Comparison of ENCODE assay signal across 12 mouse cellular contexts in genomic region chr7:98667956-98668746, GRCm38 (mm10). TPM values are rescaled to one million over a fixed set of nuclear protein-coding genes. Genes with fewer than 3 reads are reported as not detected.
DNase-seq lines count a peak whose midpoint lies in the region; ATAC-seq lines count a peak whose summit lies in the region.
"Had no signal": no experiment of that assay in that cellular context is flagged by ENCODE, and none has a peak within 500 bp of the region (broad histone marks: within the 10 kb centered on the region; RNA-seq: fewer than 3 reads in every experiment).

No protein-coding gene starts in this region.

- peaks cover 24% of the 10 kb centered on the region for H3K4me1 ChIP-seq in kidney, embryonic 15.5 days
- H3K4me1 ChIP-seq in embryonic facial prominence, embryonic 15.5 days: peaks cover 40% of the 10 kb centered on the region
- H3K4me1 ChIP-seq in stomach, embryonic 15.5 days: peaks cover 30% of the 10 kb centered on the region
- H3K4me1 ChIP-seq: forebrain, embryonic 15.5 days had no signal

- H3K4me2 ChIP-seq in kidney, embryonic 15.5 days: no peak overlapping the region
- H3K4me2 ChIP-seq in embryonic facial prominence, embryonic 15.5 days (replicated peaks): no peak overlapping the region
- H3K4me2 ChIP-seq in stomach, embryonic 15.5 days: no peak overlapping the region
- H3K4me2 ChIP-seq: forebrain, embryonic 15.5 days; liver, embryonic 11.5 days had no signal

- ATAC-seq in kidney, embryonic 15.5 days (replicated peaks; ENCODE audit: low FRiP score): no peak
- peak; percentile 36; the same call in 1 of the 2 replicates for ATAC-seq in embryonic facial prominence, embryonic 15.5 days (ENCODE audit: insufficient number of reproducible peaks, low FRiP score, low TSS enrichment, low read depth)
- no peak for ATAC-seq in stomach, embryonic 15.5 days (ENCODE audit: insufficient read depth, low FRiP score, low read depth)
- ATAC-seq: forebrain, embryonic 15.5 days had no signal

- peak overlapping the region; percentile 42; the same call in 1 of the 2 replicates for H3K27ac ChIP-seq in kidney, embryonic 15.5 days
- peak overlapping the region; percentile 44; the same call in 1 of the 2 replicates for H3K27ac ChIP-seq in embryonic facial prominence, embryonic 15.5 days (replicated peaks)
- peak overlapping the region; percentile 11; the same call in 1 of the 2 replicates for H3K27ac ChIP-seq in stomach, embryonic 15.5 days
- H3K27ac ChIP-seq: forebrain, embryonic 15.5 days had no signal

- 52% methylated on average over 6 of the region's 6 CpGs for WGBS in kidney, embryonic 15.5 days
- 31% methylated on average over 6 of the region's 6 CpGs for WGBS in embryonic facial prominence, embryonic 15.5 days
- 54% methylated on average over 6 of the region's 6 CpGs for WGBS in stomach, embryonic 15.5 days

- H3K36me3 ChIP-seq in kidney, embryonic 15.5 days: no peaks in the 10 kb centered on the region
- no peaks in the 10 kb centered on the region for H3K36me3 ChIP-seq in embryonic facial prominence, embryonic 15.5 days
- H3K36me3 ChIP-seq in stomach, embryonic 15.5 days: no peaks in the 10 kb centered on the region
- H3K36me3 ChIP-seq: forebrain, embryonic 15.5 days had no signal

- H3K9me3 ChIP-seq in kidney, embryonic 15.5 days (replicated peaks): no peaks in the 10 kb centered on the region
- H3K9me3 ChIP-seq in embryonic facial prominence, embryonic 15.5 days (replicated peaks): no peaks in the 10 kb centered on the region
- H3K9me3 ChIP-seq in stomach, embryonic 15.5 days: no peaks in the 10 kb centered on the region
- H3K9me3 ChIP-seq: forebrain, embryonic 15.5 days had no signal

- no peaks in the 10 kb centered on the region for H3K27me3 ChIP-seq in kidney, embryonic 15.5 days
- H3K27me3 ChIP-seq in embryonic facial prominence, embryonic 15.5 days: no peaks in the 10 kb centered on the region
- no peaks in the 10 kb centered on the region for H3K27me3 ChIP-seq in stomach, embryonic 15.5 days (replicated peaks)
- H3K27me3 ChIP-seq: forebrain, embryonic 15.5 days had no signal

- no peak overlapping the region for H3K9ac ChIP-seq in kidney, embryonic 15.5 days
- no peak overlapping the region for H3K9ac ChIP-seq in embryonic facial prominence, embryonic 15.5 days
- no peak overlapping the region for H3K9ac ChIP-seq in stomach, embryonic 15.5 days
- H3K9ac ChIP-seq: forebrain, embryonic 15.5 days had no signal

- H3K4me3 ChIP-seq in kidney, embryonic 15.5 days (replicated peaks): no peak overlapping the region
- H3K4me3 ChIP-seq in embryonic facial prominence, embryonic 15.5 days (replicated peaks): no peak overlapping the region
- no peak overlapping the region for H3K4me3 ChIP-seq in stomach, embryonic 15.5 days (replicated peaks)
- H3K4me3 ChIP-seq: forebrain, embryonic 15.5 days had no signal

- no peak for DNase-seq in kidney, postnatal 10 days
- DNase-seq in embryo, embryonic 10 days (ENCODE audit: low spot score): peak; percentile 24
- no peak for DNase-seq in cerebellum, postnatal 4 days (ENCODE audit: low spot score in 2 of 2)
- DNase-seq in thymus, postnatal 0 days (ENCODE audit: low spot score): no peak
- DNase-seq: cerebellum, adult 9-11 months; kidney, adult 11 months; lung, postnatal 36 days had no signal

RNA-seq across cellular contexts. Expression of gene Emsy, which starts 11.6 kb away (rescaled TPM):
- 29.3 and 32.4 TPM in 2 replicates for polyA plus RNA-seq in kidney, embryonic 15.5 days (2015; fragmentation: Nextera tagmentation; extraction: Ambion mirVana)
- polyA plus RNA-seq in embryonic facial prominence, embryonic 15.5 days (2015; fragmentation: Nextera tagmentation; extraction: Ambion mirVana): 25.8 and 26.7 TPM in 2 replicates
- 17.6 and 19.4 TPM in 2 replicates for polyA plus RNA-seq in stomach, embryonic 15.5 days (2015; fragmentation: Nextera tagmentation; extraction: Ambion mirVana)
- 12.6 and 14.9 TPM in 2 replicates for polyA plus RNA-seq in thymus, postnatal 0 days (2015; fragmentation: Nextera tagmentation; extraction: Ambion mirVana)

RNA-seq across cellular contexts. Expression of gene Thap12, which starts 34.8 kb away (rescaled TPM):
- polyA plus RNA-seq in kidney, embryonic 15.5 days (2015; fragmentation: Nextera tagmentation; extraction: Ambion mirVana): 61.3 and 61.7 TPM in 2 replicates
- polyA plus RNA-seq in embryonic facial prominence, embryonic 15.5 days (2015; fragmentation: Nextera tagmentation; extraction: Ambion mirVana): 55.3 and 56.1 TPM in 2 replicates
- polyA plus RNA-seq in stomach, embryonic 15.5 days (2015; fragmentation: Nextera tagmentation; extraction: Ambion mirVana): 47.2 and 49.5 TPM in 2 replicates
- 42.1 and 47.1 TPM in 2 replicates for polyA plus RNA-seq in thymus, postnatal 0 days (2015; fragmentation: Nextera tagmentation; extraction: Ambion mirVana)
